Mouse (Mus musculus) bone marrow, adult 2 months (tissue): ENCODE measurements around the gene Uba52. TPM values are rescaled to one million over a fixed set of nuclear protein-coding genes. Genes with fewer than 3 reads are reported as not detected.

Source experiments
- H3K27ac ChIP-seq: fragments of 200-500 bp; 2 replicates; pipeline ENCODE4 v1.5.1; 2012; ENCODE audit warnings: low read depth, mild to moderate bottlenecking, control low read depth, inconsistent platforms, low read length; ENCODE audit not compliant: control insufficient read depth, poor library complexity, insufficient read depth
- H3K4me1 ChIP-seq: fragments of 200-500 bp; 2 replicates; pipeline ENCODE4 v1.6.1; 2011; ENCODE audit warnings: low read length; ENCODE audit not compliant: control insufficient read depth, insufficient read depth
- H3K4me3 ChIP-seq: fragments of 200-500 bp; replicated peaks from 2 replicates; pipeline ENCODE3; 2011; ENCODE audit warnings: mild to moderate bottlenecking, low read depth, low read length, control low read depth; ENCODE audit not compliant: control insufficient read depth
- CTCF ChIP-seq: fragments of 200-500 bp; IDR thresholded peaks from 2 replicates; pipeline ENCODE4 v1.5.1; 2011; ENCODE audit warnings: low read length, control low read depth; ENCODE audit not compliant: control insufficient read depth, insufficient read depth
- POLR2A ChIP-seq: fragments of 200-500 bp; IDR thresholded peaks from 2 replicates; pipeline ENCODE4 v1.6.1; 2011; ENCODE audit warnings: low read depth, mild to moderate bottlenecking, control low read depth, low read length, borderline replicate concordance; ENCODE audit not compliant: control insufficient read depth
- WGBS: fragments of 180-500 bp; shearing (Covaris S2); methylation state at CpG from one replicate; pipeline ENCODE4 v1.1.7; 2018; 5-methylcytosine and 5-hydroxymethylcytosine counted together
- polyA plus RNA-seq: library from polyadenylated mRNA; stranded (reverse); fragments of >200 nt; gene quantifications from 2 replicates; pipeline ENCODE4 v1.2.4, GENCODE M21; 2011; ENCODE audit warnings: low replicate concordance; ENCODE audit not compliant: missing spikeins, insufficient read depth, insufficient read length

The Uba52 gene
- polyA plus RNA-seq, 1 experiment = 961 TPM

GRCm38 (mm10) chr8:70463306-70463705 is 47.3 kb downstream of the Uba52 start:
- no peaks in the 10 kb centered on the region for H3K4me1 ChIP-seq
- H3K27ac ChIP-seq = peak overlapping the region; percentile 4; the same call in 1 of the 2 replicates
- TF ChIP-seq POLR2A = no peak
- TF ChIP-seq CTCF = no peak
- no peak overlapping the region for H3K4me3 ChIP-seq
- WGBS = 88% methylated on average over 4 of the region's 4 CpGs

DNA sequence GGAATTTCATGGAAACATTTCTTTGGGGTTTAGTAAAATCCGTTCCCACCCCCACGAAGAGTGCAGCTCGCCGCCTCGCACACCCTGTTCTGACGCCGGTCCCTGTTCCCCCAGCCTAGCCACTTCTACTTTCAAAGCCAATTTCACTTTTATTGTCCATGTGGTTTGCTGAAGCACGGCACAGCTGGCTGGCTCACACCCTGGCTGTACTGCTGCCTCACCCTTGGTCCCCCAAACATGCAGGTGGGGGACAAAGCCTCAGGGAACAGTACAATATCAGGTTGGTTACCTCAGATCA is 48.1 kb downstream of the Uba52 start:
- Histone ChIP-seq H3K27ac (no peak overlapping the region), H3K4me1 (no peaks in the 10 kb centered on the region), H3K4me3 (no peak overlapping the region)
- TF ChIP-seq POLR2A (no peak), CTCF (no peak)
- 88% methylated on average over 8 of the region's 8 CpGs for WGBS

DNA sequence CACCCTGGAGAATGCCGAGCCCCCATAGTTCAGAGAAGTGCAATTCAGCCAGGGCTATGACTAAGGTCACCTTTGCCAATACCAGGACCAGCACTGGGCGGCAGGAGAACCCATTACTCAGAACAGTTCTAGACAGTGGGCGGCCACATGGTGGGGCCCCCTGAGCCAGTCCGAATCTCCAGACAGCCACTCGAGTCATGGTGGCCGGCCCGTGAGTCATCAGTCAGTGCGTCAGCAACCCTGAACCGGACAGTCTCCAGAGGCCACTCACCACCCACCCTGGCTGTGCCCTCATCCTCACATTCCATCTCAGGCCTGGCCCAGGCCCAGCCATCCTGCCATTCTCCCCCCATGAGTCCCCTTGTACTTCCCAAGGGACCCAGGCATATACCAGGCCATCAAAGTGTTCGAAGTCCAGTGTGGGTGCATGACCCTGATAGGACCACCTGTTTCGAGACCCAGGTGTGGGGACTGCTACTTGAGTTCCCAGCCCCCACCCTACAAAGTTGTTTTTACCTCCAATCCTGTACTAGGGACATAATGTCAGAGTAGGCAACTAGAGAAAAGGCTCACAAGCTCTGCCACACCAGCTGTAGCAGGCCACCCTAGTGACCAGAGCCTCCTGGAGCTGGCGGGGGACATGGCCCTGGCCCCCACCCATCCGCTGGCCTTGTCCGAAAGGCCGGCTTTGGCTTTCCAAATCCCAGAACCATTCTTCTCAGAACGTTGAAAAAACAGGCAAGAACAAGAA is 48.7 kb downstream of the Uba52 start:
- 93% methylated on average over 16 of the region's 16 CpGs for WGBS
- Histone ChIP-seq H3K4me1 (no peaks in the 10 kb centered on the region), H3K27ac (no peak overlapping the region), H3K4me3 (no peak overlapping the region)
- TF ChIP-seq CTCF (no peak), POLR2A (no peak)

- Histone ChIP-seq H3K27ac (no peak overlapping the region), H3K4me3 (no peak overlapping the region), H3K4me1 (no peaks in the 10 kb centered on the region)
- 88% methylated on average over 9 of the region's 9 CpGs for WGBS
- TF ChIP-seq CTCF (no peak), POLR2A (no peak)
Measured at GRCm38 (mm10) chr8:70460606-70461005, 50.0 kb downstream of the Uba52 start.

DNA sequence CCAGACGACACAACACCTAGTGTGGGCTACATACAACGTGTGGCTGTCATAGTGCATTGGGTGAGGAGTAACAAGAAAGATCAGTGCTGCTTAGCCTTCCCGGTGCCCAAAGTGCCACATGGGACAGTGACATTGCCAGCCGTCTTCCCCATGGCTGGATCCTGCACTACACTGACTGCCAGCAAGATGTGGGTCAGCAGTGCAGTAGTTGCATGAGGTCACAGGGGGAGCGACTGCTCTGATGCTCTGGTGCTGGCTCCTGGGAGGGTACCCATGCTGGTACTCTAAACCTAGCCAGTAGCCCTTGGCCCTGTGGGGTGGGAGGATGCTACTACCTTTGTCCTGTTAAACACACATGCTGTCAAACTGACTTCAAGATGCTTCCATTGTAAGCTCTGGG is 50.4 kb downstream of the Uba52 start:
- Histone ChIP-seq H3K4me3 (no peak overlapping the region), H3K4me1 (no peaks in the 10 kb centered on the region), H3K27ac (no peak overlapping the region)
- no peak for TF ChIP-seq POLR2A
- 86% methylated on average over 5 of the region's 5 CpGs for WGBS

DNA sequence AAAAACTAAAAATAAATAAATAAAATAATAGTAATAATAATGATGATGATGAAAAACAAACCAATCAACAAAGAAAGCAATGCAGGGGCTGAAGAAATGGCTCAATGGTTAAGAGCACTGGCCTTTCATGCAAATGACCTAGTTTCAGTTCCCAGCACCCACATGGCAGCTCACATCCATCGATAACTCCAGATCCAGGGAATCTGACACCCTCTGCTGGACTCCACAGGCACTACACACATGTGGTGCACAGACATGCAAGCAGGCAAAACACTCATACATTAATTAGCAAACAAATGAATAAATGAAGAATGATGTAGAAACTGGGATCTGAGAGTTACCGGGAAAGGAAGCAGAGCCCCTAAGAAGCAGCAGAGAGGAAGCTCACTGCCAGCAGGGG is 51.0 kb downstream of the Uba52 start:
- TF ChIP-seq CTCF (no peak), POLR2A (no peak)
- no peak overlapping the region for H3K4me3 ChIP-seq
- no peaks in the 10 kb centered on the region for H3K4me1 ChIP-seq
- WGBS = 87% methylated on average over 2 of the region's 2 CpGs
- H3K27ac ChIP-seq = no peak overlapping the region

DNA sequence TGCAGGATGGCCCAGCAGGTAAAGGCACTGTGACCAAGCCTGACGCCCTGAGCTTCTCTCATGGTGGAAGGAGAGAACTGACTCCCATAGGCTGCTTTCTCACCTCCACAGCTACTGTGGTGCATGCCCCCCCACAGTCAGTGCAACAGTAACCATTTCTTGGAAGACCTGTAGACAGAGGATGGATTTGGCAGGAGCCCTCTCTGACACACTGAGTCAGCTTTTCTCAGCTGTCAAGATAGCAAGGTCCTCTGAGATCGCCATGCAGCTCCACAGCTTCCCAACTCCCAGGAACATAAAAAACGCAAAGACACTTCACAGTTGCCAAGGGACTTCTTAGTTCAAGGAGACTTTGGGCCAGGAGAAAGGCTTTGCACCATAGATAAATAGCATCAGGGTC is 52.1 kb downstream of the Uba52 start:
- TF ChIP-seq CTCF = no peak
- TF ChIP-seq POLR2A = no peak
- 81% methylated on average over 3 of the region's 3 CpGs for WGBS
- Histone ChIP-seq H3K4me1 (no peaks in the 10 kb centered on the region), H3K27ac (no peak overlapping the region), H3K4me3 (no peak overlapping the region)

Other genes starting within 250 kb of the Uba52 start
- gene Homer3, start 228.0 kb downstream of the Uba52 start, polyA plus RNA-seq = 12.1 and 25.6 TPM in 2 replicates
- 32.3 and 33.4 TPM in 2 replicates for gene Ddx49, start 208.3 kb downstream of the Uba52 start, polyA plus RNA-seq
- gene Cope, start 208.3 kb downstream of the Uba52 start, polyA plus RNA-seq = 85.8 and 91.7 TPM in 2 replicates
- not detected in 2 replicates for gene Cers1, start 195.0 kb downstream of the Uba52 start, polyA plus RNA-seq
- not detected in 2 replicates for gene Gdf1, start 181.0 kb downstream of the Uba52 start, polyA plus RNA-seq
- gene Upf1, start 157.5 kb downstream of the Uba52 start, polyA plus RNA-seq = 20.2 and 39.1 TPM in 2 replicates
- gene Comp, start 137.2 kb downstream of the Uba52 start, polyA plus RNA-seq = 19.6 TPM in 1 of 2 replicates, not detected in the other
- gene Crtc1, start 71.2 kb downstream of the Uba52 start, polyA plus RNA-seq = 5.0 and 6.1 TPM in 2 replicates
- gene Klhl26, start 33.8 kb downstream of the Uba52 start, polyA plus RNA-seq = 7.1 and 11.0 TPM in 2 replicates
- 1.3 TPM in 1 of 2 replicates, not detected in the other for gene Tmem59l, start 23.4 kb downstream of the Uba52 start, polyA plus RNA-seq
- gene Crlf1, start 17.6 kb downstream of the Uba52 start, polyA plus RNA-seq = 3.7 and 5.5 TPM in 2 replicates
- gene Rex1bd, start 4.0 kb downstream of the Uba52 start, polyA plus RNA-seq = 46.9 and 63.6 TPM in 2 replicates
- gene Fkbp8, start 16.9 kb upstream of the Uba52 start, polyA plus RNA-seq = 98.7 and 181 TPM in 2 replicates
- 29.0 and 41.3 TPM in 2 replicates for gene Kxd1, start 17.2 kb upstream of the Uba52 start, polyA plus RNA-seq
- 11.9 and 17.8 TPM in 2 replicates for gene Ell, start 28.7 kb upstream of the Uba52 start, polyA plus RNA-seq
- 11.2 and 23.7 TPM in 2 replicates for gene Isyna1, start 83.6 kb upstream of the Uba52 start, polyA plus RNA-seq
- gene Ssbp4, start 98.1 kb upstream of the Uba52 start, polyA plus RNA-seq = 45.2 and 107 TPM in 2 replicates
- gene Lrrc25, start 105.4 kb upstream of the Uba52 start, polyA plus RNA-seq = 3.4 and 18.8 TPM in 2 replicates
- 3.1 TPM in 1 of 2 replicates, not detected in the other for gene Gdf15, start 121.7 kb upstream of the Uba52 start, polyA plus RNA-seq
- gene Pgpep1, start 149.6 kb upstream of the Uba52 start, polyA plus RNA-seq = 4.3 and 21.1 TPM in 2 replicates
- gene Lsm4, start 162.4 kb upstream of the Uba52 start, polyA plus RNA-seq = 69.2 and 119 TPM in 2 replicates
- gene Jund, start 188.1 kb upstream of the Uba52 start, polyA plus RNA-seq = 48.1 and 58.0 TPM in 2 replicates
- 0.29 TPM in 1 of 2 replicates, not detected in the other for gene Iqcn, start 192.7 kb upstream of the Uba52 start, polyA plus RNA-seq
- not detected in 2 replicates for gene Gm3336, start 207.7 kb upstream of the Uba52 start, polyA plus RNA-seq
- gene Pde4c, start 212.9 kb upstream of the Uba52 start, polyA plus RNA-seq = 2.7 and 3.2 TPM in 2 replicates
- gene Rab3a, start 243.9 kb upstream of the Uba52 start, polyA plus RNA-seq = 9.7 and 13.3 TPM in 2 replicates